9 mouse cellular contexts compared by ENCODE assay signal in genomic region chr11:60208712-60209111, GRCm38 (mm10). TPM values are rescaled to one million over a fixed set of nuclear protein-coding genes. Genes with fewer than 3 reads are reported as not detected.
DNase-seq lines count a peak whose midpoint lies in the region; ATAC-seq and TF ChIP-seq lines count a peak whose summit lies in the region.
"Had no signal": no experiment of that assay in that cellular context is flagged by ENCODE, and none has a peak within 500 bp of the region (broad histone marks: within the 10 kb centered on the region; RNA-seq: fewer than 3 reads in every experiment).

No protein-coding gene starts in this region.

- 36% methylated on average over 4 of the region's 4 CpGs for WGBS in kidney, postnatal 0 days
- WGBS in embryonic facial prominence, embryonic 13.5 days: 50% methylated on average over 4 of the region's 4 CpGs
- WGBS in hindbrain, postnatal 0 days: 25% methylated on average over 4 of the region's 4 CpGs
- 60% methylated on average over 4 of the region's 4 CpGs for WGBS in midbrain, embryonic 16.5 days

- TF ChIP-seq CTCF in kidney, postnatal 0 days (IDR thresholded peaks at IDR 0.05; ENCODE audit: low read depth): no peak
- no peak for TF ChIP-seq CTCF in hindbrain, postnatal 0 days (IDR thresholded peaks at IDR 0.05; ENCODE audit: low read depth)

- H3K9me3 ChIP-seq in kidney, postnatal 0 days (replicated peaks; ENCODE audit: low read length): no peaks in the 10 kb centered on the region
- H3K9me3 ChIP-seq in embryonic facial prominence, embryonic 13.5 days: no peaks in the 10 kb centered on the region
- H3K9me3 ChIP-seq in hindbrain, postnatal 0 days (ENCODE audit: low read length): no peaks in the 10 kb centered on the region
- H3K9me3 ChIP-seq in midbrain, embryonic 16.5 days (replicated peaks; ENCODE audit: control insufficient read depth, low read length, poor library complexity, severe bottlenecking): no peaks in the 10 kb centered on the region

- no peak for DNase-seq in kidney, postnatal 0 days (ENCODE audit: low spot score)
- no peak for DNase-seq in kidney, postnatal 14 days
- no peak for DNase-seq in hindbrain, postnatal 0 days (ENCODE audit: low spot score)
- DNase-seq in urinary bladder, postnatal 4 days (ENCODE audit: low spot score in 2 of 2): no peak
- no peak for DNase-seq in right cerebral cortex, postnatal 4 days
- no peak for DNase-seq in kidney, postnatal 10 days

- peaks cover 15% of the 10 kb centered on the region for H3K36me3 ChIP-seq in kidney, postnatal 0 days (ENCODE audit: insufficient read depth, low read length)
- H3K36me3 ChIP-seq in embryonic facial prominence, embryonic 13.5 days: peaks cover 41% of the 10 kb centered on the region
- peaks cover 9% of the 10 kb centered on the region for H3K36me3 ChIP-seq in hindbrain, postnatal 0 days (ENCODE audit: insufficient read depth, low read length)
- H3K36me3 ChIP-seq in midbrain, embryonic 16.5 days (ENCODE audit: control insufficient read depth, insufficient read depth, low read length): peaks cover 11% of the 10 kb centered on the region; the same call in 1 of the 2 replicates

- peak overlapping the region; percentile 70 for H3K4me2 ChIP-seq in kidney, postnatal 0 days (ENCODE audit: low read length)
- peak overlapping the region; percentile 84 for H3K4me2 ChIP-seq in embryonic facial prominence, embryonic 13.5 days
- H3K4me2 ChIP-seq in hindbrain, postnatal 0 days (ENCODE audit: low read depth, low read length): peak overlapping the region; percentile 68
- H3K4me2 ChIP-seq in midbrain, embryonic 16.5 days (ENCODE audit: low read length): peak overlapping the region; percentile 70

- H3K4me3 ChIP-seq in kidney, postnatal 0 days (replicated peaks; ENCODE audit: low read depth, low read length): peak overlapping the region; percentile 36; the same call in 1 of the 2 replicates
- H3K4me3 ChIP-seq in embryonic facial prominence, embryonic 13.5 days: peak overlapping the region; percentile 50
- H3K4me3 ChIP-seq in hindbrain, postnatal 0 days (ENCODE audit: low read length): peak overlapping the region; percentile 27
- H3K4me3 ChIP-seq in midbrain, embryonic 16.5 days (ENCODE audit: low read depth, low read length): peak overlapping the region; percentile 17; the same call in 1 of the 2 replicates

- ATAC-seq in kidney, postnatal 0 days (replicated peaks; ENCODE audit: low FRiP score, low read depth): no peak
- ATAC-seq in embryonic facial prominence, embryonic 13.5 days (ENCODE audit: insufficient number of reproducible peaks, insufficient read depth, low FRiP score, low TSS enrichment, low read depth): no peak
- ATAC-seq in hindbrain, postnatal 0 days: 0 out of 2 replicates have a peak, but pooled peaks have one; percentile 0
- no peak for ATAC-seq in midbrain, embryonic 16.5 days
- ATAC-seq: inflammation-experienced regulatory T-cells, adult 6 months had no signal

- H3K27ac ChIP-seq in kidney, postnatal 0 days: peak overlapping the region; percentile 63
- H3K27ac ChIP-seq in embryonic facial prominence, embryonic 13.5 days: peak overlapping the region; percentile 85
- H3K27ac ChIP-seq in hindbrain, postnatal 0 days: peak overlapping the region; percentile 89
- H3K27ac ChIP-seq in midbrain, embryonic 16.5 days (ENCODE audit: low read length): peak overlapping the region; percentile 80

- H3K9ac ChIP-seq in kidney, postnatal 0 days (ENCODE audit: low read depth, low read length): 0 out of 2 replicates have a peak overlapping the region, but pooled peaks have one; percentile 35
- H3K9ac ChIP-seq in embryonic facial prominence, embryonic 13.5 days: peak overlapping the region; percentile 70
- peak overlapping the region; percentile 50 for H3K9ac ChIP-seq in hindbrain, postnatal 0 days (replicated peaks; ENCODE audit: low read length)
- peak overlapping the region; percentile 60; the same call in 1 of the 2 replicates for H3K9ac ChIP-seq in midbrain, embryonic 16.5 days (ENCODE audit: low read depth, low read length)

- H3K4me1 ChIP-seq in kidney, postnatal 0 days (replicated peaks; ENCODE audit: insufficient read depth, low read length): peaks cover 54% of the 10 kb centered on the region
- H3K4me1 ChIP-seq in embryonic facial prominence, embryonic 13.5 days: peaks cover 66% of the 10 kb centered on the region
- H3K4me1 ChIP-seq in hindbrain, postnatal 0 days (ENCODE audit: insufficient read depth, low read length): peaks cover 44% of the 10 kb centered on the region
- H3K4me1 ChIP-seq in midbrain, embryonic 16.5 days (ENCODE audit: control insufficient read depth, insufficient read depth, low read length): peaks cover 41% of the 10 kb centered on the region

- H3K27me3 ChIP-seq in kidney, postnatal 0 days (ENCODE audit: insufficient read depth, low read length): no peaks in the 10 kb centered on the region
- no peaks in the 10 kb centered on the region for H3K27me3 ChIP-seq in embryonic facial prominence, embryonic 13.5 days
- no peaks in the 10 kb centered on the region for H3K27me3 ChIP-seq in hindbrain, postnatal 0 days (ENCODE audit: insufficient read depth, low read length)
- H3K27me3 ChIP-seq in midbrain, embryonic 16.5 days (ENCODE audit: control insufficient read depth, insufficient read depth, low read depth, low read length): no peaks in the 10 kb centered on the region

RNA-seq across cellular contexts. Expression of gene Srebf1, which starts 13.7 kb away (rescaled TPM):
- polyA plus RNA-seq in kidney, postnatal 0 days (2015; fragmentation: Nextera tagmentation; extraction: Ambion mirVana): 44.4 and 50.6 TPM in 2 replicates
- 59.1 and 61.9 TPM in 2 replicates for polyA plus RNA-seq in embryonic facial prominence, embryonic 13.5 days (2015; fragmentation: Nextera tagmentation; extraction: Ambion mirVana)
- total RNA-seq in hindbrain, postnatal 0 days (2014; rRNA removed): 163 and 169 TPM in 2 replicates
- polyA plus RNA-seq in hindbrain, postnatal 0 days (2015; fragmentation: Nextera tagmentation; extraction: Ambion mirVana): 50.6 and 59.5 TPM in 2 replicates
- polyA plus RNA-seq in midbrain, embryonic 16.5 days (2015; fragmentation: Nextera tagmentation; extraction: Ambion mirVana): 31.9 and 34.1 TPM in 2 replicates
